Mouse (Mus musculus): ENCODE data around the gene Usp9x. TPM values are rescaled to one million over a fixed set of nuclear protein-coding genes. Genes with fewer than 3 reads are reported as not detected.
A peak's percentile ranks its signal among the peaks of the same experiment; 100 is the strongest.

Gene Usp9x
- total and polyA plus RNA-seq, 3 experiments = 89.3 to 328 (median 118) TPM

- TF ChIP-seq ZMIZ1 (IDR thresholded peaks at IDR 0.05; ENCODE audit: low read depth, low read length) (no peak), ZKSCAN1 (IDR thresholded peaks at IDR 0.05; ENCODE audit: low read depth, low read length) (no peak), MYB (IDR thresholded peaks at IDR 0.05; ENCODE audit: low read depth, low read length) (peak; percentile 76), TAL1 (IDR thresholded peaks at IDR 0.05; ENCODE audit: low read length) (peak; percentile 85), ELF1 (IDR thresholded peaks at IDR 0.05; ENCODE audit: low read depth, low read length) (no peak), POLR2AphosphoS5 (IDR thresholded peaks at IDR 0.05; ENCODE audit: borderline replicate concordance, low read depth, low read length) (no peak), ETS1 (IDR thresholded peaks at IDR 0.05; ENCODE audit: low read depth, low read length) (peak; percentile 95), MAFK (IDR thresholded peaks at IDR 0.05; ENCODE audit: borderline replicate concordance, low read depth, low read length) (peak; percentile 74), ZNF384 (IDR thresholded peaks at IDR 0.05; ENCODE audit: low read depth, low read length) (0 out of 2 replicates have a peak, but pooled peaks have one; percentile 17), RCOR1 (IDR thresholded peaks at IDR 0.05; ENCODE audit: low read depth, low read length) (peak; percentile 91)
These were observed 16.7 kb upstream of the Usp9x start (continued) for GRCm38 (mm10) chrX:13054612-13055011.

DNA sequence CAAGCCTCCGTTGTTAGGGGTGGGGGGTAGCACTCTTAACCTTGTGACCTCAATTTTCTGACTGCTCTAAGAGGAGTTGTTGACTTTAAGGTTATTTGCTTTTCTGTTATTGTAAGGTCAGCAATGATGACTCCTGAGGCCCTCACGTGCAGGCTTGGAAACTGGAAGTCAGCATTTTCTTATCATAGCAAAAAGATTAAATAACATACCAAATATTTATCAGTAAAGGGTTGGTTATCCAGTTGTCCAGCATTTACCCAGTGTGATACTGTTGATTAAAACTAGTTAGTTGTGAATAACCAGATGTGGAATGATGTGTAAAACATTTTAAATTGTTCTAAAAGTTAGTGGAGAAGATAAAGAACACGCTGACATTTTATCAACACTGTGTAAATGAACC lies 9.3 kb upstream of the Usp9x start:
- Histone ChIP-seq H3K4me1 (ENCODE audit: control insufficient read depth in 1 of 2, insufficient read depth in 2 of 2, low read length in 2 of 2) (peaks cover 19 to 20% of the 10 kb centered on the region in 2 experiments), H3K79me2 (ENCODE audit: control insufficient read depth, insufficient read depth, low read length, poor library complexity) (no peaks in the 10 kb centered on the region), H3K9ac (ENCODE audit: control insufficient read depth, low read depth, low read length, poor library complexity, severe bottlenecking) (no peak overlapping the region), H3K36me3 (ENCODE audit: control insufficient read depth in 1 of 2, insufficient read depth in 2 of 2, low read length in 2 of 2) (peaks cover 0 to 33% of the 10 kb centered on the region in 2 experiments; a peak in 2 of 4 replicates), H3K9me3 (replicated peaks; ENCODE audit: insufficient read depth, low read length) (no peaks in the 10 kb centered on the region), H3K27ac (ENCODE audit: control insufficient read depth, low read depth, low read length) (no peak overlapping the region), H3K4me3 (ENCODE audit: control insufficient read depth in 1 of 2, insufficient read depth in 1 of 2, low read depth in 2 of 2, low read length in 2 of 2) (no peak overlapping the region), H3K27me3 (ENCODE audit: control insufficient read depth in 1 of 2, insufficient read depth in 2 of 2, low read length in 2 of 2) (no peaks in the 10 kb centered on the region)
- peak; percentile 71 for TF ChIP-seq GATA1 (IDR thresholded peaks at IDR 0.05; ENCODE audit: low read depth, low read length)
- peak; percentile 68; the same call in 1 of the 2 replicates for TF ChIP-seq ETS1 (IDR thresholded peaks at IDR 0.05; ENCODE audit: low read depth, low read length)
- TF ChIP-seq RCOR1 (IDR thresholded peaks at IDR 0.05; ENCODE audit: low read depth, low read length) = peak; percentile 35; the same call in 1 of the 2 replicates
- peak; percentile 53; the same call in 1 of the 2 replicates for TF ChIP-seq TCF12 (IDR thresholded peaks at IDR 0.05; ENCODE audit: low read depth, low read length)
- TF ChIP-seq NELFE (IDR thresholded peaks at IDR 0.05; ENCODE audit: low read depth, low read length) = no peak
- TF ChIP-seq ELF1 (IDR thresholded peaks at IDR 0.05; ENCODE audit: low read depth, low read length) = no peak
- TF ChIP-seq MAFK (IDR thresholded peaks at IDR 0.05; ENCODE audit: borderline replicate concordance, low read depth, low read length) = peak; percentile 79; the same call in 1 of the 2 replicates
- TF ChIP-seq EP300 (IDR thresholded peaks at IDR 0.05; ENCODE audit: low read depth in 1 of 2, low read length in 2 of 2) = peak; percentile 41 to 61; a peak in 3 of 4 replicates
- TF ChIP-seq BHLHE40 (IDR thresholded peaks at IDR 0.05; ENCODE audit: borderline replicate concordance, low read depth, low read length) = peak; percentile 94
- no peak for DNase-seq (ENCODE audit: low read depth, low spot score)

- peak; percentile 66 for DNase-seq (ENCODE audit: low read depth, low spot score)
These were observed 6.9 kb upstream of the Usp9x start for GRCm38 (mm10) chrX:13064273-13064925.

More at GRCm38 (mm10) chrX:13064273-13064925, 6.9 kb upstream of the Usp9x start:
- no peaks in the 10 kb centered on the region for H3K27me3 ChIP-seq (ENCODE audit: control insufficient read depth in 1 of 2, insufficient read depth in 2 of 2, low read length in 2 of 2)
- peaks cover 19 to 20% of the 10 kb centered on the region in 2 experiments for H3K4me1 ChIP-seq (ENCODE audit: control insufficient read depth in 1 of 2, insufficient read depth in 2 of 2, low read length in 2 of 2)
- no peak for TF ChIP-seq POLR2AphosphoS2 (IDR thresholded peaks at IDR 0.05; ENCODE audit: low read length)
- TF ChIP-seq MAZ (IDR thresholded peaks at IDR 0.05; ENCODE audit: low read depth, low read length) = no peak
- TF ChIP-seq ZNF384 (IDR thresholded peaks at IDR 0.05; ENCODE audit: low read depth, low read length) = peak; percentile 86
- peak; percentile 88 for TF ChIP-seq RCOR1 (IDR thresholded peaks at IDR 0.05; ENCODE audit: low read depth, low read length)
- no peak for TF ChIP-seq CHD1 (IDR thresholded peaks at IDR 0.05; ENCODE audit: low read depth, low read length)
- no peak for TF ChIP-seq TBP (IDR thresholded peaks at IDR 0.05; ENCODE audit: low read depth, low read length)
- no peak for TF ChIP-seq JUND (IDR thresholded peaks at IDR 0.05; ENCODE audit: low read depth, low read length)
- 0 out of 2 replicates have a peak, but pooled peaks have one; percentile 17 for TF ChIP-seq ETS1 (IDR thresholded peaks at IDR 0.05; ENCODE audit: low read depth, low read length)
- no peak for TF ChIP-seq MAFK (IDR thresholded peaks at IDR 0.05; ENCODE audit: borderline replicate concordance, low read depth, low read length)
- TF ChIP-seq CHD2 (IDR thresholded peaks at IDR 0.05; ENCODE audit: low read length) = no peak
- peak; percentile 62 for TF ChIP-seq GATA1 (IDR thresholded peaks at IDR 0.05; ENCODE audit: low read depth, low read length)
- peak; percentile 53 to 56 for TF ChIP-seq EP300 (IDR thresholded peaks at IDR 0.05; ENCODE audit: low read depth in 1 of 2, low read length in 2 of 2)
- TF ChIP-seq KAT2A (conservative IDR thresholded peaks at IDR 0.05; ENCODE audit: low read depth, low read length) = no peak
- H3K9ac ChIP-seq (ENCODE audit: control insufficient read depth, low read depth, low read length, poor library complexity, severe bottlenecking) = no peak overlapping the region
- H3K4me3 ChIP-seq (ENCODE audit: control insufficient read depth in 1 of 2, insufficient read depth in 1 of 2, low read depth in 2 of 2, low read length in 2 of 2) = peak overlapping the region; percentile 19 to 40; a peak in 2 of 4 replicates
- no peaks in the 10 kb centered on the region for H3K9me3 ChIP-seq (replicated peaks; ENCODE audit: insufficient read depth, low read length)
- H3K79me2 ChIP-seq (ENCODE audit: control insufficient read depth, insufficient read depth, low read length, poor library complexity) = no peaks in the 10 kb centered on the region
- H3K36me3 ChIP-seq (ENCODE audit: control insufficient read depth in 1 of 2, insufficient read depth in 2 of 2, low read length in 2 of 2) = peaks cover 0 to 33% of the 10 kb centered on the region in 2 experiments; a peak in 2 of 4 replicates
- peak overlapping the region; percentile 77 for H3K27ac ChIP-seq (ENCODE audit: control insufficient read depth, low read depth, low read length)
